Mouse (Mus musculus): ENCODE measurements around the gene Frem3.

Gene Frem3

DNA sequence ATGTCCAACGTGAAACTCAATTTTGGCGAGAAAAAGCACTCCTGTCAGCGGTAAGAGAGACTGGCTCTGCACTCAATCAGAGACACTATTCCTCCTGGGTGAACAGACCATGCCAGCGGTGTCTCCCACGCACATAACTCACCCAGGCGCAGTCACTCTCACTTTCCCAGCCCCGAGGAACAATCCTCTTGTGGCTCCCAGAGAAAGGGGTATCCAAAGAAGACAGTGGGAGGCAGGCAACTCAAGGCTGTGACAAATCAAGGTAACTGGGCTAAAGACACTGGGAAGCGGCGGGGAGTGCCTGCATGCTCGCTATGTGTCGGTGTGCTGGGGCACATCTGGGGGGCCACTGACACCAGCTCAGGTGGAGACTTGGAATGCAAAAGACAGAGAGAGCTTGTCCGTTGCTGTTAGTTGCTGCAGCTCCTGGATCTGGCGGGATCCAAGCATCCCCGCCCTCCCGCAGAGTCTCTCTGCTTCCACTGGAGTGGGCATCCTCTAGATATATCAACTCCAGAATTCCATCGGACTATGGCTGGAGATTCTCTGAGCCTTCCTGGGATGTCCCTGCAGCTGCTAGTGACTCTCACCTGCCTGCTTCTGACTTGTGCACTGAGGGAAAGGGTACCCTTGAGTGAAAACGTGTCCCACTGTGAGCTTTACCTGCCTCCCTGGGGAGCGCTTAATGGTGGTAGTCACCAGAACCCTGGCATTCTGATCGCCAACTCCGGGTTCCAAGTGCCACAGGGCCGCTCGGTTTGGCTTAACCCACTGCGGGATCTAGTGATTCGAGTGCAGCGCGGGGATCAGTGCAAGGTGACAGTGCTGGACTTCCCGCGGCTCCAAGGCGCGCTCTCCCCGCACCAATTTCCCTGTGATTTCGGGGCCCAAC lies at the start of gene Frem3:
Gene Frem3, plus strand, starts transcription at position 532 of the 892 bp plus-strand sequence.
- DNase-seq (ENCODE audit: low spot score in 2 of 2) = peak in 1 of 2 experiments; percentile 0

DNA sequence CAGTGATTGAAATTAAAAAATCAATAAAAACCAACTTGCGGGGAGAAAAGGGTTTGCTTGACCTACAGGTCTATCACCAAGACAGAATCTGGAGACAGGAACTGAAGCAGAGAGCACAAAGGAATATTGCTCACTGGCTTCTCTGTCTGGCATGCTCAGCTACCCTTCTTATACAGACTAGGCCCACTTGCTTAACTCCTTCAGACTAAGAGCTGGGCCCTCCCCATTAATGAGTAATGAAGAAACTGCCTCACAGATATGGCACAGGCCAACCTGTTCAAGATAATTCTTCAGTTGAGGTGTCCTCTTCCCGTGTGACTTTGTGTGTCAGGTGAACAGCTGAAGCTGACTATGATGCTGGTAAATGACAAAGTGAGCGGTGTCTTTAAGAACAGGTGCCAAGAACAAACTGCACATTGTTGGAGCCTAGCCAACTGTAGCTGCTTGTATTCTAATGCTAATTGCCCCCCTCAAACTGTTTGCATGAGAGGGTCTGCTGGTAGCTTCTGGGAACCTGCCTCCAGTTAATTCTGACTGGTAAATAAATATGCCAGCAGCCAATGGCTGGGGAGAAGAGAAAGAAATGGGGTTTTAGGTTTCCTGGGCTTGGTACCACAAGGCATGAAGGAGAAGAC lies 46.6 kb upstream of the Frem3 start:
- DNase-seq (ENCODE audit: low spot score in 2 of 2) = no peak

DNA sequence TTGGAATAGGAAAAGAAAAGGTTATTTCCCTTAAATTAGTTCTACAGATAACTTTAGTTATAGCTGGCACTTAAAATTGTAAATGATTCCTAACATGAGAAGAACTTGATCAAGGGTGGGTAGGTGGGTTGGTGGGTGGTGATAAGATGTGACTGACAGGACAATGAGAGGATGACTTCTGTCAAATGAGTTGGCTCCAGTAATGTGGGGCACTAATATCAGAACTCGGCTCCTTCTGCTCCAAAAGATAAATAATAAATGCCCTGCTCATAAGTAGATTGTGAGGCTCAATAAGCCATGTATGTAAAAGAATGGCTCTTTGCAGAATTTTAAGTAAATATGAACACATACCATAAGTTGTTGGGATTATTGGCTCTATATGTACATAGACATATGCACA lies 43.4 kb upstream of the Frem3 start:
- DNase-seq (ENCODE audit: low spot score in 2 of 2) = no peak

DNA sequence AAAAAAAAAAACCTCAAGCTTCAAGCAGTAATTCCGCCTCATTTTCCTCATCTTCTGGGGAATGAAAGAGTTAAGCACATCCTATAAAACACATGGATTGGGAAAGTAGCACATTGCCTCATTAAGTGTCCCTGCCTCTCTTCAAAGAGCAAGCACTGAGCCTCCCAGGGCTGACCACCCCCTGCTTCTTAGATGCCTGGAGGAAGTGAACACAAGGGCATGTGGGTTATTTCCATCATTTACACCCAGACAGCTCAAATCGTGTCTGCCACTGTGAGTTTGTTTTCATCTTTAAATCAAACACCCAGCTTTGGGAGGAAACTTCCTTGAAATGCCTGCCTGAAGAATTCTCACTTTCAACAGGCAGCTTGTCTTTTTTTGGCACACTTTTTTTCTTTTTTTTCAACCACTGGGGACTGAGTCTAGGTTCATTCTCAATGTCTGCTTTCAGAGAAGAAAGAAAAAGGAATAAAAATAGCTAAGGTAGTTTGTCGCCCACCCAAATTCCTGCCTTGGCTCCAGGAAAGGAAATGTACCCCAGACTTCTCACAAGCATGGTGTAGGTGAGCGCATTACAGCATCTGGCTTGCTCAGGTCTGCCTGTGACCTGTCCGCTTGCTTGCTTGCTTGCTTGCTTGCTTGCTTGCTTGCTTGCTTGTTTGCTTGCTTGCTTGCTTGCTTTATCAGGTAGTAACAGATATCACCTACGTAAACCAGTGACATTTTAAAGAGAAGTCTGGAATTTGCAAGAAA lies 42.5 kb upstream of the Frem3 start:
- DNase-seq (ENCODE audit: low spot score in 2 of 2) = no peak

- DNase-seq (ENCODE audit: low spot score in 2 of 2) = no peak
These were observed 38.3 kb upstream of the Frem3 start for GRCm38 (mm10) chr8:80572417-80573061.

DNA sequence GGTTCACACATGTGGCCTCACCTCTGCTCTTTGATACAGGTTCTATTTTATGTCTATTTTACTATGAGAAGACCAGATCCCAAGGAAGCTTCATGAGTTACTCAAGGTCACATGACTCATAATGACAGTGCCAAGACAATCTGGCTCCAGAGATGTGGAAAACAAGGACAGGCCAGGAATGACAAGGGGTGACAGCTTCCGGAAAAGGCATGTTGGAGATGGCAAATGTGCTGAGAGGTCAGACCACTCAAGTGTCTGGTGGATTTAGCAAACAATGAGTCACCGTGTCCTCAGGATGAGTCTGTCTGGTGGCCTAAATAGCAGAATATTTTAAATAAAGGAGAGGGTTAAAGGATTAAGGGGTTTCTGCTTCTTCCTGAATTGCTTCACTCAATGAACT lies 33.8 kb upstream of the Frem3 start:
- DNase-seq (ENCODE audit: low spot score in 2 of 2) = no peak

DNA sequence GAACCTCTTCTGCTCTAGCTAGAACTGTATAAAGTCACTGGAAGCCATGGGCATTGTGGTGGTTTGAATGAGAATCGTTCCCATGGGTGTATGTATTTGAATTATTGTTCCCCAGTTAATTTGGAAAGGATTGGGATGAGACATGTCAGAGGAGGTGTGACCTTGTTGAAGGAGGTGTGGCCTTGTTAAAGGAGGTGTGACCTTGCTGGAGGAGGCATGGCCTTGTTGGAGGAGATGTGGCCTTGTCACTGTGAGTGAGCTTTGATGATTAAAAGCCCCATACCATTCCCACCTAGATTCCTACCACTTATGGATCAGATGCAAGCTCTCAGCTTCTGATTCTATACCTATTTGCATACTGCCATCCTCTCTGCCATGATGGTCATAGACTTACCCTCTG lies 31.8 kb upstream of the Frem3 start:
- no peak for DNase-seq (ENCODE audit: low spot score in 2 of 2)

GRCm38 (mm10) chr8:80592626-80593025 lies 18.3 kb upstream of the Frem3 start:
- no peak for DNase-seq (ENCODE audit: low spot score in 2 of 2)

DNA sequence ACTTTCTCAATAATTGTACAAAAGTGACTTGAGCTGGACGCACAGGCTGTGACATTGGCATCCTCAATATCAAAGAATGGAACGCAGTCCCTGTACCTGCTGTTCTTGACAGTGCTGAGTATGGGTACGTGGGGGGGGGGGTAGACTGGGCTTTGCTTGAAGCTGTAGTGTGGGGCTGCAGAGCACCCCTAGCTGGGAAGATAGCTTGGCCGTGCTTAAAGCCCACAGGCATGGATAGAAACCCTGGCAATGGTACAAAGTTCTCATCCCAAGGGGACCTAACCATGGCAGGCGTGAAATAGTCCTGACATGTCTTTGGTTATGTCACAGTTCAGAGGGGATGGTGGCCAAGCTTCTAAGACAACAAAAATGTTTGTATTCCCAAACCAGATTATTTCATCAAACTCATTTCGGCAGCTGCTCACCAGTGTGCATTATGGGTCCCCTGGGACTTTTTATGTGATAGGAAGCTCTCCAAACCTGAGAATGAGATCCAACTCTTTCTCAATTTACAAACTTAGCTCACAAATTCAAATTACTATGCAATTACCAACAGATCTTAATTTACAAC lies 10.2 kb upstream of the Frem3 start:
- no peak for DNase-seq (ENCODE audit: low spot score in 2 of 2)

DNA sequence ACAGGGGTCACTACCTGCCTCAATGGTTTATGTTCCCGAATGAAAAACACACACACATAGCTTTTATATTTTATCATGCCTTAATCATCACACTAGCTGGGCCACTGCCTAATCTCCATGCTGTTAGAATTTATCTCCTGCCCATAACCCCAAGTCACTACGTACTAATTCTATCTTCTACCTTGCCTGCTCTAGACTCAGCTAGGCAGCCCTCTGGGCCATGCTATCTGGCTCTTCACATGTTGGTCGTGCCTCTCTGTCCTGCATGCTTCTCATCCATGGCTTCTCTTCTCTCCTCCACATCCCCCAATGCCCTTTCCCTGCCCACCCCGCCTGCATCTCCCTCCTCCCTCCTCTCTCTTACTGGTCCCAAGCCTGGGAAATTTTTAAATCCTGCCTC lies 9.0 kb upstream of the Frem3 start:
- DNase-seq (ENCODE audit: low spot score in 2 of 2) = no peak

GRCm38 (mm10) chr8:80607082-80607481 lies 3.8 kb upstream of the Frem3 start:
- DNase-seq (ENCODE audit: low spot score in 2 of 2) = no peak

DNA sequence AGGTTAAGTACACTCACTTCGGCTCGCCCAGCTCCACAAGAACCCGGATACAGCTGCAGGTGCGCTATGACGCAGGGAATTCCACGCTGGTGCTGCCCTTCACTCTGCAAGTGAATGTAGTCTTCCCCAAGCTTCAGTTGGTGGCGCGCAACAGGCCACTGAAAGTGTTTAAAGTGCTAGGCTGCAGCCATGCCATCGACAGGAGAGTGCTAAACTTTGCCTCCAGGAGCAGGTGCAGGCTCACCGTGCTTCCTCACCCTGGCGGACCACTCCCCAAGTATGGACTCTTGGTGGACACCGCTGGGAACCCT lies 516 bp downstream of the Frem3 start:
- peak in 1 of 2 experiments; percentile 1 for DNase-seq (ENCODE audit: low spot score in 2 of 2)

DNA sequence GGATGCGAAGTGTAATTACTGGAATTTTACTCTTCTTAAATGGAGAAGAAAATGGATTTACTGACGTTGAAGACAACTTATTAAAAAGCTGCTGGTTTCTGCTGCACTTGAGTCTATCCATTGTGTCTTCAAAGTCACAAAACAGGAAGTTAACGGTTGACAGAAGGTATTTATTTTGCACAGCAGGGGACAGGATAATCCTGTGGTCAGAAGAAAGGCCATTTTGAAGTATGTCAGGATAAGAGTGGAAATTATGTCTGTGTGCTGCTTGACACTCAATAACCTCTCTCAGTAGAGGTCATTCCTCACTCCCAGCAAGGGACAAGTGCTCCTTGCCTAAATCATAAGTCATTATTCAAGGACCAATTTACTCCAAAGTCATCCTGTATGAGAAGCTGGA lies 8.9 kb downstream of the Frem3 start:
- no peak for DNase-seq (ENCODE audit: low spot score in 2 of 2)

DNA sequence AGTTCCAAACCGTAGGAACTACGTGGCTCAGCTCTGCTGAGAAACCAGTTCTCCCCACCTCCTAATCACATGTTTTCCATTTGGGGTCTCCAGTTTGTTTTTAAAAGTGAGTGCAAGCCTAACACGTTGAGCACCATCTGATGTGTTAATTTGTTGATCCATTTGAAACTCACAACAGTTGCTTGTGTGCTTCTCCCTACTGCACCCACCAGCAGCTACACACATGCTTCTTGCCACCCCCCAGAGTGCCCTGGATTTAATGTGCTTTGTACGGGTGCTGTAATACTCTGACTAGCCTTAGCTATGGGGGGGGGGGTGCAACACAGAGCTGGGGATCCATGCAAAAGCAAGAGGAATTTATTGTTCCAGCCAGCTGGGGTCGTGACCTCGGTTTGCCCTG lies 36.5 kb downstream of the Frem3 start:
- no peak for DNase-seq (ENCODE audit: low spot score in 2 of 2)

GRCm38 (mm10) chr8:80657639-80658038 lies 46.8 kb downstream of the Frem3 start:
- DNase-seq (ENCODE audit: low spot score in 2 of 2) = no peak

DNA sequence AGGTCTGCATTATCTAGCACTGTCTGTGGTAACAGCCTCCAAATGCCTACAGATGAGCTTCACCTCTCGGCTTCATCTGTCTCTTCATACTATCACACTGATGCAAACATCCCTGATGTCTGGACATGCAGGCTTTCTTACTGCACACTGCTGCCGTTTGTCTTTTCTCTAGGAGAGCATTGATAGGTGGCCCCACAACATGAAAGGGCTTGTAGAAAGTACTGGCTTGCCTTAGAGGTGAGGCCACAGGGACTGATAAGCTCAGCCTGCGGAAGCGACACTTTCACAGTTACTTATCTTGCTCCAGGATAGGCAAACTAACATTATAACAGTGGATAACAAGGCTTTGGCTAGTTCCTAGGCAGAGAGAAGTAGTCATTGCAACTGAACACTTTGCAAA lies 50.2 kb downstream of the Frem3 start:
- DNase-seq (ENCODE audit: low spot score in 2 of 2) = no peak

DNA sequence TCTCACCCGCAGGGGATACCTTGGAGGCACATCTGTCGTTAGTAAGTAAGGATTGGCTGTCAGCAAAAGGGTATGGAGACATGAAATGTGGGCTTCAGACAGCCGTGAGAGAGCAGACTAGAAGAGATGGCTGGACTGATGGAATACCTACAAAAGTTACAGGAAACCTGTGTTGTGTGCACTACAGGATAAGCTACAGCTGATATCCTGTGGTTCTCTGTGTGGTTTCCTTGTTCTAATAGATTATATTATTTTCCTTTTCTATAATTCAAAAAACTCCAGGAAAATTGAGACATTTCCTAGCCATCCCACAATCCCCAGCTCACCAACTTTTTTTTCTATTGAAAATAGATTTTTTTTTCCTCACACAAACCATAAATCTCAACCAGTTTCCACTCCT lies 52.6 kb downstream of the Frem3 start:
- no peak for DNase-seq (ENCODE audit: low spot score in 2 of 2)

GRCm38 (mm10) chr8:80669277-80669901 lies 58.5 kb downstream of the Frem3 start:
- no peak for DNase-seq (ENCODE audit: low spot score in 2 of 2)

DNA sequence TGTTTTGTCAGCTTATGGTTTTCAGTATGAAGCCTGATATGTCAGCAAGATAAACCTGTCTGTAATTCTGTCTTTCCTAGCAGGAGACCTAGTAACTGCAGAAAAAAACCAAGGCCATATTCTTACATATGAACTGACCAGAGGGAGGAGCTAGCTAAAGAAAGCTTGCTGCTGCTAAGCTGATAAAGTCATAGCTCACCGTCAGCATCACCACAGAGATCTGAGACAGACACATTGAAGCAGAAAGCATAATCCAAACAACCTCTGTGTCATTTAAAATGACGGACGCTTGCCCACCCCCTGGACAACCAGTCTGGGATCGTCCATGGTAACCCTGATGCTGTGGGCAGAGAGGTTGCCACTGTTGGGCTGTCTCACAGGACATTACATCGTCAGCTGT lies 71.7 kb downstream of the Frem3 start:
- DNase-seq (ENCODE audit: low spot score in 2 of 2) = no peak

GRCm38 (mm10) chr8:80683756-80684335 lies 73.0 kb downstream of the Frem3 start:
- DNase-seq (ENCODE audit: low spot score in 2 of 2) = no peak

DNA sequence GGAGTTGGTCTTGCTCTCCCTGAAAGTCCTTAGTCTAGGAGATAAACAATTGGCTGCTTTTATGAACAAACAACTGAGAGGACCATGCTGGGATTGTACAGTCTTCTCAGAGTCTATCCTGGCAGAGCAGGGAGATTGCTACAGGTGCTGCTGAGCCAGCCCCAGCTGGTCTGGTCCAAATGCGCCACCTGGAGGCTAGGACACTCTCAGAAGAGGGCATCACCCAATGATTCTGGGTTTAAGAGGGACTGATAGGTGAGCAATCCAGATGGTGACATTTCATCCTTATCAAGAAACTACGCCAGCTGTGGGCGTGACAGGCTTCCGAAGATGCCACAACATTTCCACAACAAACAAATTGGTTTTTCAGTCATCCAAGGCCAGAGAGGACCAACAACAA lies 77.3 kb downstream of the Frem3 start:
- peak; percentile 28 to 34 for DNase-seq (ENCODE audit: low spot score in 2 of 2)
